16 mouse cellular contexts compared by ENCODE assay signal in genomic region chr4:152190701-152191100, GRCm38 (mm10). TPM values are rescaled to one million over a fixed set of nuclear protein-coding genes. Genes with fewer than 3 reads are reported as not detected.
DNase-seq lines count a peak whose midpoint lies in the region; ATAC-seq and TF ChIP-seq lines count a peak whose summit lies in the region.
"Had no signal": no experiment of that assay in that cellular context is flagged by ENCODE, and none has a peak within 500 bp of the region (broad histone marks: within the 10 kb centered on the region; RNA-seq: fewer than 3 reads in every experiment).

No protein-coding gene starts in this region.

- WGBS in kidney, postnatal 0 days = 51% methylated on average over 5 of the region's 5 CpGs
- 2% methylated on average over 5 of the region's 5 CpGs for WGBS in macrophage (ENCODE audit: missing documents)

- H3K27me3 ChIP-seq in kidney, postnatal 0 days (ENCODE audit: insufficient read depth, low read length) = no peaks in the 10 kb centered on the region
- H3K27me3 ChIP-seq: limb, embryonic 15.5 days had no signal

- H3K36me3 ChIP-seq in kidney, postnatal 0 days (ENCODE audit: insufficient read depth, low read length) = no peaks in the 10 kb centered on the region
- H3K36me3 ChIP-seq in macrophage (ENCODE audit: inconsistent target) = no peaks in the 10 kb centered on the region
- H3K36me3 ChIP-seq: limb, embryonic 15.5 days had no signal

- DNase-seq in heart, adult 11 months = peak; percentile 92
- no peak for DNase-seq in heart, adult 8-10 months (ENCODE audit: low spot score)
- DNase-seq in kidney, postnatal 0 days (ENCODE audit: low spot score) = peak; percentile 18
- no peak for DNase-seq in kidney, adult 8-10 months
- no peak for DNase-seq in left cerebral cortex, postnatal 4 days
- DNase-seq in adrenal gland, postnatal 4 days (ENCODE audit: low spot score in 2 of 2) = no peak
- DNase-seq: cerebellum, postnatal 36 days; kidney, adult 9 months; layer of hippocampus, postnatal 36 days had no signal

- no peak overlapping the region for H3K9ac ChIP-seq in kidney, postnatal 0 days (ENCODE audit: low read depth, low read length)
- H3K9ac ChIP-seq: limb, embryonic 15.5 days had no signal

- H3K4me3 ChIP-seq in kidney, postnatal 0 days (replicated peaks; ENCODE audit: low read depth, low read length) = no peak overlapping the region
- no peak overlapping the region for H3K4me3 ChIP-seq in brown adipose tissue, adult 24 weeks (ENCODE audit: insufficient read depth, low read depth, low read length)
- H3K4me3 ChIP-seq in macrophage (ENCODE audit: inconsistent target) = no peak overlapping the region
- H3K4me3 ChIP-seq: limb, embryonic 15.5 days; midbrain, embryonic 10.5 days had no signal

- intact Hi-C loops in left cerebral cortex, postnatal 4 days (cut with DNase I) = no loop called here

- H3K4me2 ChIP-seq in kidney, postnatal 0 days (ENCODE audit: low read length) = no peak overlapping the region
- H3K4me2 ChIP-seq: limb, embryonic 15.5 days had no signal

- no peak overlapping the region for H3K27ac ChIP-seq in kidney, postnatal 0 days
- peak overlapping the region; percentile 63 for H3K27ac ChIP-seq in brown adipose tissue, adult 24 weeks (replicated peaks; ENCODE audit: low read depth, low read length)
- H3K27ac ChIP-seq in macrophage = peak overlapping the region; percentile 86
- H3K27ac ChIP-seq: limb, embryonic 15.5 days; midbrain, embryonic 10.5 days had no signal

- ATAC-seq in kidney, postnatal 0 days (replicated peaks; ENCODE audit: low FRiP score, low read depth) = no peak
- ATAC-seq: activated CD4-positive, CD25-positive, alpha-beta regulatory T cell, adult 4 months had no signal

- peaks cover 18% of the 10 kb centered on the region; the same call in 1 of the 2 replicates for H3K4me1 ChIP-seq in kidney, postnatal 0 days (replicated peaks; ENCODE audit: insufficient read depth, low read length)
- H3K4me1 ChIP-seq in brown adipose tissue, adult 24 weeks (ENCODE audit: control insufficient read depth, insufficient read depth, insufficient read length, low read length) = peaks cover 27% of the 10 kb centered on the region

- H3K79me2 ChIP-seq in macrophage (ENCODE audit: inconsistent target) = peaks cover 52% of the 10 kb centered on the region

- TF ChIP-seq CTCF in kidney, postnatal 0 days (IDR thresholded peaks at IDR 0.05; ENCODE audit: low read depth) = no peak

- no peaks in the 10 kb centered on the region for H3K9me3 ChIP-seq in kidney, postnatal 0 days (replicated peaks; ENCODE audit: low read length)
- H3K9me3 ChIP-seq: limb, embryonic 15.5 days; midbrain, embryonic 10.5 days had no signal

RNA-seq across cellular contexts. Expression of gene Acot7, which starts 12.8 kb away (rescaled TPM):
- 10 to 100 TPM; 63.9 to 80.9 (median 69.3) TPM for total RNA-seq in heart, adult 8-10 months (2022)
- 56.4 and 63.5 TPM in 2 replicates for polyA plus RNA-seq in kidney, postnatal 0 days (2015; fragmentation: Nextera tagmentation; extraction: Ambion mirVana)
- polyA plus RNA-seq in brown adipose tissue, adult 24 weeks (2012; ENCODE audit: insufficient read depth, insufficient read length, missing spikeins) = 15.6 and 19.4 TPM in 2 replicates
- total RNA-seq in macrophage (2018; cell fraction: chromatin; rRNA removed) = 10 to 100 TPM in 14 of 26 experiments, 1 to 10 TPM in 12; 2.1 to 42.1 (median 11.4) TPM
- total RNA-seq in macrophage (2018; cell fraction: cytosol; rRNA removed) = 10 to 100 TPM; 12.8 to 47.7 (median 23.1) TPM
- total RNA-seq in macrophage (2018; cell fraction: nucleus; rRNA removed) = 10 to 100 TPM in 14 of 26 experiments, 1 to 10 TPM in 12; 3.1 to 46.7 (median 10.3) TPM
- 18.0 to 35.3 TPM (median 23.7 TPM) in 3 replicates for polyA plus RNA-seq in macrophage (2018)
- total RNA-seq in left cerebral cortex, postnatal 4 days (2021) = 100 to 1,000 TPM; 349 to 380 TPM
- 10 to 100 TPM; 39.1 to 44.4 TPM for total RNA-seq in adrenal gland, postnatal 4 days (2021)

RNA-seq across cellular contexts. Expression of gene Hes2, which starts 32.0 kb away (rescaled TPM):
- total RNA-seq in heart, adult 8-10 months (2022) = not detected
- polyA plus RNA-seq in kidney, postnatal 0 days (2015; fragmentation: Nextera tagmentation; extraction: Ambion mirVana) = 0.41 and 0.78 TPM in 2 replicates
- polyA plus RNA-seq in brown adipose tissue, adult 24 weeks (2012; ENCODE audit: insufficient read depth, insufficient read length, missing spikeins) = not detected in 2 replicates
- total RNA-seq in macrophage (2018; cell fraction: chromatin; rRNA removed) = under 1 TPM in 1 of 26 experiments, not detected in 25; 0.33 TPM
- total RNA-seq in macrophage (2018; cell fraction: cytosol; rRNA removed) = under 1 TPM in 4 of 26 experiments, not detected in 22; 0.04 to 0.10 (median 0.06) TPM
- total RNA-seq in macrophage (2018; cell fraction: nucleus; rRNA removed) = not detected
- 0.10 TPM in 1 of 3 replicates, not detected in the others for polyA plus RNA-seq in macrophage (2018)
- not detected for total RNA-seq in left cerebral cortex, postnatal 4 days (2021)
- total RNA-seq in adrenal gland, postnatal 4 days (2021) = not detected
- total RNA-seq: hematopoietic stem cell, adult 5-6 weeks; layer of hippocampus, postnatal 36 days had no signal
- polyA plus RNA-seq: activated CD4-positive, CD25-positive, alpha-beta regulatory T cell, adult 4 months; frontal cortex, adult 2 months had no signal

RNA-seq across cellular contexts. Expression of gene Espn, which starts 38.5 kb away (rescaled TPM):
- 1 to 10 TPM; 2.6 to 3.5 (median 3.0) TPM for total RNA-seq in heart, adult 8-10 months (2022)
- polyA plus RNA-seq in kidney, postnatal 0 days (2015; fragmentation: Nextera tagmentation; extraction: Ambion mirVana) = 32.9 and 35.0 TPM in 2 replicates
- 1.0 TPM in 1 of 2 replicates, not detected in the other for polyA plus RNA-seq in brown adipose tissue, adult 24 weeks (2012; ENCODE audit: insufficient read depth, insufficient read length, missing spikeins)
- total RNA-seq in macrophage (2018; cell fraction: chromatin; rRNA removed) = 1 to 10 TPM in 4 of 26 experiments, under 1 TPM in 17, not detected in 5; 0.20 to 1.7 (median 0.63) TPM
- total RNA-seq in macrophage (2018; cell fraction: cytosol; rRNA removed) = 1 to 10 TPM in 1 of 26 experiments, under 1 TPM in 25; 0.09 to 1.0 (median 0.39) TPM
- 1 to 10 TPM in 3 of 26 experiments, under 1 TPM in 13, not detected in 10; 0.18 to 1.5 (median 0.51) TPM for total RNA-seq in macrophage (2018; cell fraction: nucleus; rRNA removed)
- polyA plus RNA-seq in macrophage (2018) = 0.34 to 0.42 TPM (median 0.34 TPM) in 3 replicates
- total RNA-seq in left cerebral cortex, postnatal 4 days (2021) = under 1 TPM in 1 of 2 experiments, not detected in 1; 0.46 TPM
- total RNA-seq in adrenal gland, postnatal 4 days (2021) = 1 to 10 TPM; 1.0 to 5.1 TPM

Comparison
In these comparisons a context has a peak if more than half of its experiments do, and no peak if none do; other contexts are left out.
1. DNase-seq: peak in heart, adult 11 months (single experiment) and kidney, postnatal 0 days (single experiment); none in heart, adult 8-10 months (single experiment), kidney, adult 8-10 months (0 of 2), left cerebral cortex, postnatal 4 days (single experiment) and adrenal gland, postnatal 4 days (0 of 2).
2. RNA of gene Acot7, which starts 12.8 kb away (total RNA-seq): 349 to 380 TPM in left cerebral cortex, postnatal 4 days; 63.9 to 80.9 TPM in heart, adult 8-10 months and 39.1 to 44.4 TPM in adrenal gland, postnatal 4 days; every median in the first group is over 4 times any median in the second.